Mouse (Mus musculus) neural tube, embryonic 11.5 days (tissue): Measurements from ENCODE around the gene Itga1. TPM values are rescaled to one million over a fixed set of nuclear protein-coding genes. Genes with fewer than 3 reads are reported as not detected.

Source experiments
- ATAC-seq: fragments of 200-750 bp; cut with Nextera tagmentation; 2 replicates; pipeline ENCODE4 v1.8.0; 2017; ENCODE audit warnings: moderate number of reproducible peaks, mild to moderate bottlenecking, moderate TSS enrichment, moderate library complexity; ENCODE audit not compliant: insufficient read depth, low FRiP score, low TSS enrichment
- DNase-seq: peaks from one replicate; pipeline ENCODE4 v3.0.0-alpha.2; 2015; ENCODE audit warnings: low spot score
- H3K27ac ChIP-seq: fragments of 300-500 bp; sonication (generic); 2 replicates; pipeline ENCODE4 v1.5.1; 2014; ENCODE audit warnings: low read depth, mild to moderate bottlenecking, low read length
- H3K27me3 ChIP-seq: fragments of 300-500 bp; sonication (generic); 2 replicates; pipeline ENCODE4 v1.6.1; 2014; ENCODE audit warnings: mild to moderate bottlenecking, low read length, mixed read lengths; ENCODE audit not compliant: control insufficient read depth, insufficient read depth
- H3K36me3 ChIP-seq: fragments of 300-500 bp; sonication (generic); 2 replicates; pipeline ENCODE4 v1.6.1; 2014; ENCODE audit warnings: mild to moderate bottlenecking, low read length, moderate library complexity, mixed read lengths; ENCODE audit not compliant: control insufficient read depth, insufficient read depth
- H3K4me1 ChIP-seq: fragments of 300-500 bp; sonication (generic); 2 replicates; pipeline ENCODE4 v1.6.1; 2014; ENCODE audit warnings: low read length, mixed read lengths; ENCODE audit not compliant: control insufficient read depth, insufficient read depth
- H3K4me2 ChIP-seq: fragments of 300-500 bp; sonication (generic); 2 replicates; pipeline ENCODE4 v1.6.1; 2014; ENCODE audit warnings: low read depth, mild to moderate bottlenecking, moderate library complexity
- H3K4me3 ChIP-seq: fragments of 300-500 bp; sonication (generic); 2 replicates; pipeline ENCODE4 v1.5.1; 2014; ENCODE audit warnings: low read depth, low read length
- H3K9ac ChIP-seq: fragments of 300-500 bp; sonication (generic); 2 replicates; pipeline ENCODE4 v1.6.1; 2014; ENCODE audit warnings: mild to moderate bottlenecking, low read length
- H3K9me3 ChIP-seq: fragments of 300-500 bp; sonication (generic); 2 replicates; pipeline ENCODE4 v1.6.1; 2016; ENCODE audit warnings: low read length; ENCODE audit not compliant: control insufficient read depth
- WGBS: fragments of 180-500 bp; shearing (Covaris S2); extraction: QIAGEN DNeasy Blood & Tissue Kit; methylation state at CpG from one replicate; pipeline ENCODE4 v1.1.7; 2014; 5-methylcytosine and 5-hydroxymethylcytosine counted together
- polyA plus RNA-seq: library from polyadenylated mRNA; unstranded; fragments of >200 nt; fragmentation: Nextera tagmentation; extraction: Ambion mirVana; gene quantifications from 2 replicates; pipeline ENCODE4 v1.2.1, GENCODE M21; 2014

The Itga1 gene
- polyA plus RNA-seq, 1 experiment from 2014 or later, result 7.8 TPM

DNA sequence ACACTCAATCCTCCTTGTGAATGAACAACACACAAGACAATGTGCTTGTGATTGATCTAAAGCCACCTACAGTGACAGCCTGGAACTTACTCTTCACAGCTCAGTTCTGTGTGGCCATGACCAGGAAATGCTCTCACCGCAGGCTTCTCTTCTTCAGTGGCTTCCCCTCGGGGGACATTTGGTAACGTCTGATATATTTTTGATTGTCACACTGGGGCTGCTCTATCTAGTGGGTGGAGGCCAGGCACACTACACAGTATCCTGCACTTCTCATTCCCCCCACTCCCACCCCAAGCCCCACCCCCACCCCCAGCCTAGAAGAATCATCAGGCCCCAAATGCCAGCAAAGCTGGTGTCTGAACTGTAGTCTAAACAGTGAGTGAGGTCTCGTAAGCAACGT, 186.0 kb downstream of the Itga1 start:
- WGBS, result 77% methylated on average over 5 of the region's 5 CpGs

DNA sequence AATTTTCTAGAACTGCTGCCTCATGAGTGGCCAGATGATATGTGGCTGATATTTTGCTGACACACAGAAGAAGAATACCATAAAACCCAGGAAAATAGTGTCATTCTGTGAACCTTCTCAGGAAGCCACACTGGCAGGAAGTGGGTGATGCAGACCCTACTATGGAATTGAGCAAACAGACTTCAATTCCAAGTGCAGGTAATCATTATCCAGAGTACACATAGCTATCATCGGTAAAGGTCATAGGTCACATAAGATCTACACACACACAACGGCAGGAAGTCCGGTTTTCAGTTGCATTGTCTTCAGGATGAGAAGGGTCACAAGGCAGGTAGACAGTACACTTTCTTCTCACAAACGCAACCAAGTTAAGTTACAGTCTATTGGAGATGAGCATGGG, 186.8 kb downstream of the Itga1 start:
- Histone ChIP-seq H3K9ac (no peak overlapping the region), H3K9me3 (no peaks in the 10 kb centered on the region), H3K36me3 (no peaks in the 10 kb centered on the region), H3K4me3 (no peak overlapping the region), H3K27me3 (no peaks in the 10 kb centered on the region), H3K27ac (no peak overlapping the region), H3K4me2 (no peak overlapping the region), H3K4me1 (no peaks in the 10 kb centered on the region)
- 89% methylated on average over 4 of the region's 4 CpGs for WGBS
- no peak for DNase-seq
- no peak for ATAC-seq

More for the DNA sequence above, 186.0 kb downstream of the Itga1 start:
- Histone ChIP-seq H3K36me3 (no peaks in the 10 kb centered on the region), H3K9me3 (no peaks in the 10 kb centered on the region), H3K27ac (no peak overlapping the region), H3K4me3 (no peak overlapping the region), H3K9ac (no peak overlapping the region), H3K4me1 (no peaks in the 10 kb centered on the region), H3K4me2 (no peak overlapping the region), H3K27me3 (no peaks in the 10 kb centered on the region)
- no peak for DNase-seq
- ATAC-seq, result no peak

DNA sequence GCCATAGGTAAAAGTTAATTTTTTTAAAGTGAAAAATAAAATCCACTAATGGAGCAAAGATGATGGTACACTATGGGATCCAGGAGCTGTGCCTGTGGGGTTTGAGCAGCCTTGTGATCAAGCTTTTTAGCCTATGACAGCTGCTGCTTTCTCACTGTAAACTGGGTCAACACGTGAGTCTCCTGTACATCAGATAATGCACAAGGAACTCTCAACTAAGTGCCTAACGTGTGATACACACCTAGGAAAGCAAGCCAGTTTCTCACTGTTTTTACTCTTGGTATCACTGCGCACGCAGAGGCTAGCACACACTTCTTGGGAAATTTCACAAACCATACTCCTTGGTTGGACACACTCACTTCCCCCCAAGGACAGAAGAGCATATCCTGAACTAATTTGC, 187.2 kb downstream of the Itga1 start:
- H3K9ac ChIP-seq, result no peak overlapping the region
- DNase-seq, result no peak
- no peaks in the 10 kb centered on the region for H3K27me3 ChIP-seq
- no peaks in the 10 kb centered on the region for H3K9me3 ChIP-seq
- no peak overlapping the region for H3K4me2 ChIP-seq
- H3K36me3 ChIP-seq, result no peaks in the 10 kb centered on the region
- ATAC-seq, result no peak
- H3K27ac ChIP-seq, result no peak overlapping the region
- 89% methylated on average over 4 of the region's 4 CpGs for WGBS
- no peaks in the 10 kb centered on the region for H3K4me1 ChIP-seq
- H3K4me3 ChIP-seq, result no peak overlapping the region

DNA sequence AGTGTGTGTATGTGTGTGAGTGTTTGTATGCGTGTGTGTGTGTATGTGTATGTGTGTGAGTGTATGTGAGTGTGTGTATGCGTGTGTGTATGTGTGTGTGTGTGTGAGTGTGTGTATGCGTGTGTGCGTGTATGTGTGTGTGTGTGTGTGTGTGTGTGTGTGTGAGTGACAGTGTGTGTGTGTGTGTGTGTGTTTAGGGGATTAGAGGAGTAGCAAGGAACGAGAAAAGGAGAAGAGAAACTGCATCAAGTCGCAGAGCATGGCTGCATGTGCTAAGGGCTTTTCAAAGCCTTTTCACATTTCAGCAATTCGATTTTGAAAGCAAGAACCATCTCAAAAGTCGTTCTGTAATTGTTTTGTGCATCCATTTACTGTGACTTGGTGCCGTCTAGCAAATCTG, 191.1 kb downstream of the Itga1 start:
- Histone ChIP-seq H3K4me1 (no peaks in the 10 kb centered on the region), H3K27me3 (no peaks in the 10 kb centered on the region), H3K9ac (no peak overlapping the region), H3K9me3 (no peaks in the 10 kb centered on the region), H3K36me3 (no peaks in the 10 kb centered on the region), H3K4me3 (no peak overlapping the region), H3K4me2 (no peak overlapping the region), H3K27ac (no peak overlapping the region)
- DNase-seq (no peak), ATAC-seq (no peak)
- WGBS, result 84% methylated on average over 9 of the region's 9 CpGs

DNA sequence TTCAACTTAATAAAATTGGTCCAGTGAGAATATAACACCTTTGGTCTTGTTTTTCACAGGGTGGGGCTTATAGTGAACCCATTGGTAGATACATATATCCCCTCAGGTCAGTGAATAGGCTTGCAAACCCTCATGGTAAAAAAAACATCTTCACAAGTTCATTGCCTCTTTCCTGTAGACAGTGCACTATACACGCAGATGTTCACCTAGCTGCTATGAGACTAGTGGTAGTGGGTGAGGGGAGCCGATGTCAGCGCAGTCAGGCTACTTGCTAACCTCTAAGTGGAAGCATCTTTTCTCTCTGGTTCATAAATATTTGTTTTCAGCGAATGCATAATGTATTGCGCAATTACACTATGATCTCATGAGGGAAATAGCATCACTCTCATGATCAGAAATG, 192.2 kb downstream of the Itga1 start:
- WGBS, result 91% methylated on average over 5 of the region's 5 CpGs
- Histone ChIP-seq H3K9me3 (no peaks in the 10 kb centered on the region), H3K27ac (no peak overlapping the region), H3K4me1 (no peaks in the 10 kb centered on the region), H3K27me3 (no peaks in the 10 kb centered on the region), H3K4me3 (no peak overlapping the region), H3K36me3 (no peaks in the 10 kb centered on the region), H3K4me2 (no peak overlapping the region), H3K9ac (no peak overlapping the region)
- ATAC-seq, result no peak
- no peak for DNase-seq

DNA sequence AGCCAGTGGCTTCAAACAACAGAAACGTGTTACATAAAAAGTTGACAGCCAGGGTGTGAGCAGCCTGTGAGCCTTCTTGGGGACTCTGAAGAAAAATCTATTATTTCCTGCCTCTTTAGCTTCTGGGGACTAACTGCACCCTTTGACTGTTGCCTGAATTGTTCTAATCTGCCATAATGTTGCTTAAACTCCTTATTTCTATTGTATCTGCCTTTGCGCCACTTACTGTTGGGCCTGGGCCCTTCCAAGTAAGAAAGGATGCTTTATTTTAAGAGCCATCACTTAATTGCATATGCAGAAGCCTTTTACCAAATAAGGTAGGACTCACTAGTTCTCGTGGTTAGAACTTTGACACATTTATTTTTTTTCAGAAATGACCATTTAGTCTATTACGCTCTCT, 193.9 kb downstream of the Itga1 start:
- no peaks in the 10 kb centered on the region for H3K4me1 ChIP-seq
- no peak for ATAC-seq
- no peaks in the 10 kb centered on the region for H3K36me3 ChIP-seq
- no peaks in the 10 kb centered on the region for H3K9me3 ChIP-seq
- no peaks in the 10 kb centered on the region for H3K27me3 ChIP-seq
- no peak overlapping the region for H3K9ac ChIP-seq
- no peak for DNase-seq
- H3K27ac ChIP-seq, result no peak overlapping the region
- WGBS, result 88% methylated on average over 4 of the region's 4 CpGs
- H3K4me2 ChIP-seq, result no peak overlapping the region
- no peak overlapping the region for H3K4me3 ChIP-seq

Other genes starting within 250 kb of the Itga1 start
- 0.92 and 2.1 TPM in 2 replicates for gene Itga2, start 169.9 kb downstream of the Itga1 start, polyA plus RNA-seq
- gene Pelo, start 11.8 kb downstream of the Itga1 start, polyA plus RNA-seq, result 6.6 and 8.4 TPM in 2 replicates
- gene Gm49395, start within 50 bp of the Itga1 start, polyA plus RNA-seq, result 2.6 and 3.7 TPM in 2 replicates